Mouse (Mus musculus) megakaryocyte progenitor cell, adult 5-6 weeks (primary cell): Measurements from ENCODE around the gene Trim13. TPM values are rescaled to one million over a fixed set of nuclear protein-coding genes. Genes with fewer than 3 reads are reported as not detected.

Experiments used
- ATAC-seq: replicated peaks from 2 replicates; pipeline ENCODE4 v1.8.0; 2016; ENCODE audit warnings: mild to moderate bottlenecking, moderate TSS enrichment, inconsistent platforms; ENCODE audit not compliant: poor library complexity
- total RNA-seq, 2 experiments: library from RNA; stranded (forward) in 1 of 2; stranded (reverse) in 1 of 2; fragments of 157-497, 149-512 nt in 1 of 2; fragments of 200-1000 nt in 1 of 2; gene quantifications; 2 replicates each; pipeline versions ENCODE4 v1.2.3 to v1.2.4; 2015 to 2017

Trim13 gene
- total RNA-seq, 2 experiments from 2014 or later, result 13.0 to 14.0 TPM

- no peak for ATAC-seq
Measured at GRCm38 (mm10) chr14:61611766-61612165, 13.7 kb downstream of the Trim13 start.

- ATAC-seq, result no peak
Measured at GRCm38 (mm10) chr14:61613319-61613718, 15.3 kb downstream of the Trim13 start.

DNA sequence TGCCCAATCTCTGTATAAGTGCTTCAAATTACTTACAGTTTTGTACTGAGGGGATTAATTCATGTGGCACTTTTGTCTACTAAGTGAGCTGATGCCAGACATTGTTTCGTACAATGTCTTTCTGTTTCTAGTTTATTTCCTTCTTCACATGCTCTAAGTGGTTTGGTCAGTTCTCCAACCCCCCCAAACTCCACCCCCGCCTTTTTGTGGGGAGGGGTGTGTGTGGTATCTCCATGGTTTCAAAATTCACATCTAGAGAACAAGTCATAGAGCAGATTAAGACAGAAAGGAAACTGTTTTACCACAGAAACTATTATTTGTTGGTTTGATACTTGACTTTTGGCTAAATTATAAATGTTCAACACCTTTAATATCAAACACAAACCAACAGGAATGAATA lies 22.3 kb downstream of the Trim13 start:
- no peak for ATAC-seq

- ATAC-seq, result no peak
Measured at GRCm38 (mm10) chr14:61635969-61636368, 37.9 kb downstream of the Trim13 start.

- ATAC-seq, result no peak
Measured at GRCm38 (mm10) chr14:61642668-61643067, 44.6 kb downstream of the Trim13 start.

GRCm38 (mm10) chr14:61645547-61645946 lies 47.5 kb downstream of the Trim13 start:
- ATAC-seq, result no peak

- 0 out of 2 replicates have a peak, but pooled peaks have one; percentile 19 for ATAC-seq
Measured at GRCm38 (mm10) chr14:61647182-61647880, 49.3 kb downstream of the Trim13 start.

- ATAC-seq, result peak; percentile 17
Measured at GRCm38 (mm10) chr14:61647881-61648684, 50.0 kb downstream of the Trim13 start.

DNA sequence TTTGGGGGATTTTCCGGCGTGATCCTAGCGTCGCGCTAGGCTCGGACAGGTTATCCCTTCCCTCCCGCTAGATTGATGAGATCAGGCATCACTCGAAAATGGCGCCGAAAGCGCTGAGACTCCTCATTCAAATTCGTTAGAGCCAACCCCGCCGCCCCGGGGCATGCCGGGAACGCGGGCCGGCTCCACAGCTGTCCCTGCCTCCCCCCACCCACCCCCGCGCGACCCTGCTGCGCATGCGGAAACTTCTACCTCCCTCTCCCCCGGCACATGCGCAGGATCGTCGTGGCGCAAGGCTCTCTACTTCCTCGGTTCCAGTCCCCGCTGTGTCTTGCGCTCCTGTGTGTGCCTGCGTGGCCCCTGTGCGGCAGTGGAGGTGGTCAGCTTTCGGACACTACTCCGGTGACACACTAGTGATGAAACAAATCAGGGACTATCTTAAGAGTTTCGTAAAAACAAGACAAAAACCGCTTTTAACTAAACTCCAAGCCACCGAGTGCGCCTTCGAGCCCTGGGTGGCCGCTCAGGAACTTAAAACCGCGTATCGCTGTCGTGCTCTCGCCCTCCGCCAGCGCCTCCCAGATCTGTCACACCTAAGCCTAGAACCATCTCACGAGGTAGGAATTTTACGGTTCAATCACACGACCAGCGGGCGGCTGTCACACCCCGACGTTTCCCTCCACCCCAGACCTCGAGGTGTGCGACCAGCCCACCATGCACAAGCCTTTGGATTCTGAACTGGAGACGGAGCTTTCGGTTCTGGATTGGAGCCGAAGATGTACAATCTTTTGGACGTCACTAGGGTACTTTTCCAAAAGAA lies 50.8 kb downstream of the Trim13 start:
- peak; percentile 81 for ATAC-seq

- 0 out of 2 replicates have a peak, but pooled peaks have one; percentile 13 for ATAC-seq
Measured at GRCm38 (mm10) chr14:61650291-61650960, 52.4 kb downstream of the Trim13 start.

Other genes with a start within 250 kb of the Trim13 start
- gene Ebpl, start 237.8 kb upstream of the Trim13 start, total RNA-seq (2015), result 3.7 and 4.3 TPM in 2 replicates
- 1.6 and 2.7 TPM in 2 replicates for gene Ebpl, start 237.8 kb upstream of the Trim13 start, total RNA-seq (2017)
- 81.6 and 82.6 TPM in 2 replicates for gene Kpna3, start 158.4 kb upstream of the Trim13 start, total RNA-seq (2015)
- gene Kpna3, start 158.4 kb upstream of the Trim13 start, total RNA-seq (2017), result 31.4 and 45.3 TPM in 2 replicates
- 12.0 and 13.4 TPM in 2 replicates for gene Spryd7, start 41.4 kb upstream of the Trim13 start, total RNA-seq (2015)
- gene Spryd7, start 41.4 kb upstream of the Trim13 start, total RNA-seq (2017), result 11.7 and 11.9 TPM in 2 replicates
- gene Kcnrg, start 9.2 kb downstream of the Trim13 start, total RNA-seq (2015), result 0.39 and 2.0 TPM in 2 replicates
- 0.04 and 0.68 TPM in 2 replicates for gene Kcnrg, start 9.2 kb downstream of the Trim13 start, total RNA-seq (2017)